Comparison of ENCODE assay signal across 19 mouse cellular contexts in the genomic region with DNA sequence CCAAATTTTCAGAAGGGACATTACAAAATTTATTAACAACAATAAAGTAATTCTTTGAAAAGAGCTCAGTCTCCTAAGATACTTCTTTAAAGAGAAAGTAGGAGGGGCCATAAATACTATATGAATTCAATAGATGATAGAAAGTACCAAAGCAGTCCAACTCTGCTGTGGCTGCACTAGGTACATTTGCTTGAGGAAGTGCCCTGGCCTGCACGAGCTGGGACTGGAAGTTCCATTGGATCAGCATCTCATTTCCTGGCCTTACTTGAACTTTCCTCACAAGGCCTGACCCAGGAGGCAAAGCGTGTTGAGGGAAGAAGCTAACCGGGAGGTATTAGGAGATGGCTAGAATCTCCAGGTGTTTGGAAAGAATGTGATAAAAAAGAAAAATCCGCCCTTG.
DNase-seq lines count a peak whose midpoint lies in the region; ATAC-seq lines count a peak whose summit lies in the region.
"Had no signal": no experiment of that assay in that cellular context is flagged by ENCODE, and none has a peak within 500 bp of the region (broad histone marks: within the 10 kb centered on the region; RNA-seq: fewer than 3 reads in every experiment).

No protein-coding gene starts in this region.

- no peaks in the 10 kb centered on the region for H3K27me3 ChIP-seq in midbrain, embryonic 11.5 days (ENCODE audit: control insufficient read depth, insufficient read depth, low read length)
- H3K27me3 ChIP-seq in midbrain, embryonic 10.5 days (ENCODE audit: low read depth, poor library complexity, severe bottlenecking) = no peaks in the 10 kb centered on the region
- H3K27me3 ChIP-seq: CH12.LX, Patski had no signal

- H3K9ac ChIP-seq in midbrain, embryonic 11.5 days (ENCODE audit: low read length) = no peak overlapping the region

- ATAC-seq in midbrain, embryonic 11.5 days (ENCODE audit: low FRiP score) = no peak
- ATAC-seq: activated CD4-positive, CD25-positive, alpha-beta regulatory T cell, adult 4 months; CD4-positive, CD25-positive, alpha-beta regulatory T cell, adult 4 months; Patski had no signal

- H3K9me3 ChIP-seq in midbrain, embryonic 11.5 days (ENCODE audit: control insufficient read depth, low read length) = no peaks in the 10 kb centered on the region
- H3K9me3 ChIP-seq in midbrain, embryonic 10.5 days (replicated peaks) = no peaks in the 10 kb centered on the region
- H3K9me3 ChIP-seq: G1E had no signal

- H3K4me3 ChIP-seq in midbrain, embryonic 11.5 days (ENCODE audit: low read depth, low read length) = no peak overlapping the region
- no peak overlapping the region for H3K4me3 ChIP-seq in midbrain, embryonic 10.5 days

- H3K36me3 ChIP-seq in midbrain, embryonic 11.5 days (ENCODE audit: control insufficient read depth, insufficient read depth, low read length) = no peaks in the 10 kb centered on the region
- no peaks in the 10 kb centered on the region for H3K36me3 ChIP-seq in midbrain, embryonic 10.5 days
- H3K36me3 ChIP-seq: G1E had no signal

- H3K4me2 ChIP-seq in midbrain, embryonic 11.5 days = no peak overlapping the region

- DNase-seq in heart, adult 11 months = peak; percentile 87
- no peak for DNase-seq in heart, postnatal 36 days
- peak; percentile 59 for DNase-seq in midbrain, embryonic 11.5 days (ENCODE audit: low spot score, missing footprints)
- DNase-seq in midbrain, embryonic 10.5 days (ENCODE audit: low spot score) = no peak
- DNase-seq: adrenal gland, adult 2 months; adrenal gland, adult 8-10 months; adrenal gland, postnatal 10 days; adrenal gland, postnatal 14 days; adrenal gland, postnatal 25 days; adrenal gland, postnatal 36 days; B cell, adult 2 months; cerebellum, adult 11 months; cerebellum, adult 11-12 months; cerebellum, adult 18-20 months had no signal

- no peak overlapping the region for H3K27ac ChIP-seq in midbrain, embryonic 11.5 days (ENCODE audit: low read depth, low read length)
- no peak overlapping the region for H3K27ac ChIP-seq in midbrain, embryonic 10.5 days (replicated peaks)

- intact Hi-C loops in heart, postnatal 36 days (cut with DNase I) = no loop called here

- H3K4me1 ChIP-seq in midbrain, embryonic 11.5 days (ENCODE audit: control insufficient read depth, insufficient read depth, low read length) = no peaks in the 10 kb centered on the region
- no peaks in the 10 kb centered on the region for H3K4me1 ChIP-seq in midbrain, embryonic 10.5 days

- whole genome bisulfite sequencing in midbrain, embryonic 11.5 days = 81% methylated on average over 4 of the region's 4 CpGs
- WGBS in midbrain, embryonic 10.5 days = 82% methylated on average over 4 of the region's 4 CpGs

Comparison
In these comparisons a context has a peak if more than half of its experiments do, and no peak if none do; other contexts are left out.
1. DNase-seq: peak in heart, adult 11 months (single experiment) and midbrain, embryonic 11.5 days (single experiment); none in heart, postnatal 36 days (0 of 2) and midbrain, embryonic 10.5 days (single experiment).